Mouse (Mus musculus) thymus, adult 2 months (tissue): Measurements from ENCODE around the gene Ube2l6.

ENCODE experiments used
- CTCF ChIP-seq: fragments of 200-500 bp; IDR thresholded peaks from 2 replicates; pipeline ENCODE4 v1.5.1; 2012; ENCODE audit warnings: mild to moderate bottlenecking, control low read depth, low read length, moderate library complexity, borderline replicate concordance; ENCODE audit not compliant: control insufficient read depth, poor library complexity, insufficient read depth; ENCODE audit errors: extremely low read depth
- POLR2A ChIP-seq: fragments of 200-500 bp; IDR thresholded peaks from 2 replicates; pipeline ENCODE4 v1.6.1; 2012; ENCODE audit warnings: mild to moderate bottlenecking, low read length, control low read depth, moderate library complexity; ENCODE audit not compliant: control insufficient read depth, poor library complexity, insufficient read depth; ENCODE audit errors: extremely low read depth

GRCm38 (mm10) chr2:84793871-84794270 lies 4.8 kb upstream of the Ube2l6 start:
- TF ChIP-seq CTCF (no peak), POLR2A (no peak)
